Mouse (Mus musculus): ENCODE measurements around the gene Rarb. TPM values are rescaled to one million over a fixed set of nuclear protein-coding genes. Genes with fewer than 3 reads are reported as not detected.

Rarb gene
- polyA plus RNA-seq, 1 experiment = not detected

DNA sequence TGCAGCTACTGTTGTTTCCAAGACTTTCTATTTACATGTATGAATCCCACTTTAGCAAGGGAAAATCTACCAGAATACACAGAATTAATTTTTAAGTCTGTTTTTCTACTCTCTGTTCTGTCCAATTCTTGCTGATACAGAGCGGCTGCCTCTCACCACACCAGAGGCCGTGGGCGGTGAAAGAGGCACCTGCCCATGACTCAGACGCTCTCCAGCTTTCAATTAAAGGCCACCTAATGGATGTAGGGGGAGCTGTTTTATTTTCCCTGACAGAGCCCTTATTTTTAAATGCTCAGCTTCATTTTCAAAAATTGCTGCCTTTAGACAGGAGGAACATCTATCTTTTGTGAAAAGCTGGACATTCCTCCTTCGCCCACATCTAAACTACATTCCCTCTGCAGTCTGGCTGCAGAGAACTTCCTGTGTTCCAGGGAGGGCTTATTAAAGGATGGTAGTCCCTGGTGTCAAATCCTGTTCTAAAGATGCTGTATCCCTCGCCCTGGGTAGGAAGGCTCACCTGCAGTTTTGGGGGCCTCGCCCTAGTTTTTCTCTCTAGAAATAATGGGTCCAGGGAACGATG is 299.3 kb downstream of the Rarb start:
- Histone ChIP-seq H3K4me3 (ENCODE audit: insufficient read depth, low read length) (no peak overlapping the region), H3K27ac (ENCODE audit: insufficient read depth, low read depth, low read length) (no peak overlapping the region), H3K4me1 (ENCODE audit: control insufficient read depth, insufficient read depth, low read length) (no peaks in the 10 kb centered on the region)
- no peak for TF ChIP-seq POLR2A (IDR thresholded peaks at IDR 0.05; ENCODE audit: borderline replicate concordance, low read depth, low read length)
- TF ChIP-seq CTCF (IDR thresholded peaks at IDR 0.05; ENCODE audit: low read depth, low read length) = no peak

DNA sequence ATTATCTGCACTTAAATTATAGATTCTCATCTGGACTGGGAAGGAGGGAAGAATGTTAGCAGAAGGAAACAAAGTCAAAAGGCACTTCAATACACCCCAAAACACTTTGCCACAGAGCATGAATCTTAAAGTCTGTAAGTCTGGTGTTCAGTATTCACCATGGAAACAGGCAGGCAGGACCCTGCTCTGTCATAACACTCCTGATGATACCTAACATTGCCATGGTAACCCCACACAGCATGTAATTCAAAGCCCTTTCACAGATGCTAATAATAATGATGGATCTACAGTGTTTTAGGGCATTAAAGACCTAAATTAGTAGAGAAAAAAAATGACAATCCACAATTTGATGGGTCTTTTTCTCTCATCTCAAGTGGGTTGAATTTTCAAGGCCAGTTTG is 301.0 kb downstream of the Rarb start:
- H3K4me1 ChIP-seq (ENCODE audit: control insufficient read depth, insufficient read depth, low read length) = no peaks in the 10 kb centered on the region
- H3K4me3 ChIP-seq (ENCODE audit: insufficient read depth, low read length) = no peak overlapping the region
- no peak overlapping the region for H3K27ac ChIP-seq (ENCODE audit: insufficient read depth, low read depth, low read length)
- no peak for TF ChIP-seq CTCF (IDR thresholded peaks at IDR 0.05; ENCODE audit: low read depth, low read length)
- TF ChIP-seq POLR2A (IDR thresholded peaks at IDR 0.05; ENCODE audit: borderline replicate concordance, low read depth, low read length) = no peak

DNA sequence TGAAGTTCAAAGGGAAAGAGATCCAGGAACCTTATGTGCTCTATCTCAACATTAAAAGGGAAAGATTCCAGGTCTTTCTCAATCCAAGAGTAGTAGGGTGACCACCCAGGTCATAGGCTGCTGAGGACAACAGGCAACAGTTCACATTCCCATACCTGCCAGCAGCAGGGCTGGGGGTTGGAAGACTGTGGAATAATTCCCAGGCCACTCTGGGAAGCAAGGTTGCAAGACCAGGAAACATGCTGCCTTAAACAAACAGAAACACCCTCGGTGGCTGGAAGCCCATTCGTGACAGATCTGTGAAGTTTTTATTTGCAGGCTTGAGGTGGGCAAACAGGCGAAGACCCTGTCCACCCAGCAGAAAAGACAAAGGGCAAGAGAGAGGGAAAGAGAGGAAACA is 303.2 kb downstream of the Rarb start:
- TF ChIP-seq POLR2A (IDR thresholded peaks at IDR 0.05; ENCODE audit: borderline replicate concordance, low read depth, low read length) = no peak
- no peak for TF ChIP-seq CTCF (IDR thresholded peaks at IDR 0.05; ENCODE audit: low read depth, low read length)
- no peak overlapping the region for H3K27ac ChIP-seq (ENCODE audit: insufficient read depth, low read depth, low read length)
- H3K4me1 ChIP-seq (ENCODE audit: control insufficient read depth, insufficient read depth, low read length) = no peaks in the 10 kb centered on the region
- no peak overlapping the region for H3K4me3 ChIP-seq (ENCODE audit: insufficient read depth, low read length)

DNA sequence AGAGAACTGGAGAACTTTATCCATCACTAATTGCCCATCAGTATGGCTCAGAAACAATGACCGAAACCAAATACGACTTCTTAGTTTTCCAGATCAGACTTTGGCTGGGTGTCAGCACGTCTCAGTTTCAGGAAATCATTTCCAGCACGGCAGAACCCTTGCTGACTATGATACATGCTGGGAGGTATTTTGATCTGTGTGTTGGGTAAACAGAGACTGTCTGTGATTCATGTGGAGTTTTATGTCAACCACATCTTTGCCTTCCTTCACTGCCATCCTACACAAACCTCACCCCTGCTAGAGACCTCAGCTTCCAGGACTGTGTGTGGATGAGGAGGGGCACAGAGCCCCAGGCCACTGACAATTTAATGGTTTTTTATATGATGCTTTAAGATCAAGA is 308.4 kb downstream of the Rarb start:
- TF ChIP-seq CTCF (IDR thresholded peaks at IDR 0.05; ENCODE audit: low read depth, low read length) = no peak
- no peak for TF ChIP-seq POLR2A (IDR thresholded peaks at IDR 0.05; ENCODE audit: borderline replicate concordance, low read depth, low read length)
- Histone ChIP-seq H3K4me1 (ENCODE audit: control insufficient read depth, insufficient read depth, low read length) (no peaks in the 10 kb centered on the region), H3K4me3 (ENCODE audit: insufficient read depth, low read length) (no peak overlapping the region), H3K27ac (ENCODE audit: insufficient read depth, low read depth, low read length) (no peak overlapping the region)

DNA sequence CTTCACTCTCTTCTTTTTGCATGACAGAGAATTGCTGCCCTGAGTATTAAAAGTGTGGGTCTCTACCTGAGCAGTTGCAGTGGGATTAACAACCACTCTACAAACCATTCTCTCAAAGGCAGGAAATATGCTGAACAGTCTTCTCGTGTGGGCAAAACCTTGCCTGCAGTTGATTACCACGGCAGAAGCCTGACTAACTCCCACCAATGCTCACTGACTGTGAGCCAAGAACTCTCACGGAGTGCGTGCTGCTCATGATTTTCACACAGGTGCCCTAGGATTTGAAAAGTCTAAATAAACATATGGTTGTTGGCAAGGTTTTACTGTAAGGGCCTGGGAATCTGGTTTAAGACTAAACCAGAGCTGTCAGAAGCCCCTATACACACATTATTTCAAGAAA is 309.1 kb downstream of the Rarb start:
- H3K4me3 ChIP-seq (ENCODE audit: insufficient read depth, low read length) = no peak overlapping the region
- H3K4me1 ChIP-seq (ENCODE audit: control insufficient read depth, insufficient read depth, low read length) = no peaks in the 10 kb centered on the region
- H3K27ac ChIP-seq (ENCODE audit: insufficient read depth, low read depth, low read length) = no peak overlapping the region
- TF ChIP-seq CTCF (IDR thresholded peaks at IDR 0.05; ENCODE audit: low read depth, low read length) (no peak), POLR2A (IDR thresholded peaks at IDR 0.05; ENCODE audit: borderline replicate concordance, low read depth, low read length) (no peak)

DNA sequence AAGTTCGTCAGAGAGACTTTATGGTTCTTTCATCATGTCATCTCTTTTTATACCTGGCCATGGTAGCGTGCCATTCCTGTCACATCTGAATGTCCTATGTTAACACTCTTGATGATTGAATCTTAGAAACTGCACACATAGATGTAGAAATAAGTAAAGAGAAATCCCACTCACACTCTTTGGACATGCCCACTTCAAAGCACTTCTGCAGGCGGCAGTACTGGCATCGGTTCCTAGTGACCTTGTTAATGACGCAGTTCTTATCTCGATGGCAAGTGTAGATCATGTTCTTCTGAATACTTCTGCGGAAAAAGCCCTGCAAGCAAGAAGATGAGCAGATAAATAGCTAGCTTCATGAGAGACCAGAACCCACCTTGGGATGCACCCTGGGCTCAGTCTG is 310.2 kb downstream of the Rarb start:
- no peak for TF ChIP-seq POLR2A (IDR thresholded peaks at IDR 0.05; ENCODE audit: borderline replicate concordance, low read depth, low read length)
- TF ChIP-seq CTCF (IDR thresholded peaks at IDR 0.05; ENCODE audit: low read depth, low read length) = no peak
- no peak overlapping the region for H3K4me3 ChIP-seq (ENCODE audit: insufficient read depth, low read length)

DNA sequence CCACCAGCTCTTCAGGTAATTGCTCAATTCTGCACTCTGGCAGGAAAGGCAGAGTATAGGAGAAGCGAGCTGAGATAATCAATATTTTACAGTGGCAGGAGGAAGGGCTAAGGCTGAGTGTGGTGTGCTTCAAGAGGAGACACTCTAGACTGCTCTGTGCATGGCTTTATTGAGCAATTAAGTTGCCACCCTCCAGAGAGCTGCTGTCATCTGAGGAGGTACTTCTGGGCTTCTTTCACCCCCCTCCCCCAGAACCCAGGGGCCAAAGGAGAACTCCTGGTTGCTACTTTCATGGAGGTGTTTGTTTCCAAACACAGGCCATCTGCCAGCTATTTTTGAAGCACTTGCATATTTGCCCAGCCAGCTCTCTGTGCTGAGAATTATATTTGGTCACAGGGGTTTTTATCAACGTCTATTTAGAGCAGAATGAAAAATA is 321.7 kb downstream of the Rarb start:
- TF ChIP-seq POLR2A (IDR thresholded peaks at IDR 0.05; ENCODE audit: borderline replicate concordance, low read depth, low read length) (no peak), CTCF (IDR thresholded peaks at IDR 0.05; ENCODE audit: low read depth, low read length) (no peak)
- H3K4me3 ChIP-seq (ENCODE audit: insufficient read depth, low read length) = no peak overlapping the region
- H3K4me1 ChIP-seq (ENCODE audit: control insufficient read depth, insufficient read depth, low read length) = no peaks in the 10 kb centered on the region
- no peak overlapping the region for H3K27ac ChIP-seq (ENCODE audit: insufficient read depth, low read depth, low read length)

More for the DNA sequence above, 310.2 kb downstream of the Rarb start:
- H3K27ac ChIP-seq (ENCODE audit: insufficient read depth, low read depth, low read length) = no peak overlapping the region
- H3K4me1 ChIP-seq (ENCODE audit: control insufficient read depth, insufficient read depth, low read length) = no peaks in the 10 kb centered on the region

DNA sequence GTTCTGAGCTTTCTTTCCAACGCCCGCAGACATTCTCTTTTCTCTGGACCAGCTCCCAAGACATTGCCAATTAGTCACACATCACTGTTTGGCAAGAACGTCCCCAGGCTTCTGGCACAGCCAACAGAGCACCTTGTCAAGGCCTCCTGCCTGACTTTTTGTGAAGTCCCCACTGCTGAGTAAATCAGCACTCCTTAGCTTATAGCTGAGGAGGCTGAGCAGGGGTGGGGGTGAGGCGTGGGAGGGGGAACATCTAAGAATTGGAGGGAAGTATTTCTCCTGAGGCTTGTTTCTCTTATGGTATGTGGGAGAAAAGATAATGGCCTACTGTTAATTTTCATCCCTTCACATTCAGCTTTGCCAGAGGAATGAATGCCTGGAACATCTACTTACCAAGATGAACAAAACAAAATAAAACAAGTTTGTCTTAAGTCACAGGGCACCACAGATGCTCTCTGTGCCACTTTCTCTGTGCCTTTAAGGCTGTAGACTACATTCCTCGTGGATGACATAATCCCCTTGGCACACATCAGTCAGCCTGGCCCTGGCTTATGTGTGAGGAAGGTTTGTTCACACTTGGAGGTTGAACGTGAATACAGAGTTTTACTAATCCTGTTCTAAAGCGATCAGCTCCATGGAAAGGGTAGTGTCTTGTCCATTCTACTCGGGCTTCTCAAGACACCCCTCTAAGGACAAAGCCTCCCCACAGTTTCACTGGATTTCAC is 335.1 kb downstream of the Rarb start:
- TF ChIP-seq CTCF (IDR thresholded peaks at IDR 0.05; ENCODE audit: low read depth, low read length) = no peak
- H3K27ac ChIP-seq (ENCODE audit: insufficient read depth, low read depth, low read length) = no peak overlapping the region
- no peaks in the 10 kb centered on the region for H3K4me1 ChIP-seq (ENCODE audit: control insufficient read depth, insufficient read depth, low read length)
- no peak overlapping the region for H3K4me3 ChIP-seq (ENCODE audit: insufficient read depth, low read length)

DNA sequence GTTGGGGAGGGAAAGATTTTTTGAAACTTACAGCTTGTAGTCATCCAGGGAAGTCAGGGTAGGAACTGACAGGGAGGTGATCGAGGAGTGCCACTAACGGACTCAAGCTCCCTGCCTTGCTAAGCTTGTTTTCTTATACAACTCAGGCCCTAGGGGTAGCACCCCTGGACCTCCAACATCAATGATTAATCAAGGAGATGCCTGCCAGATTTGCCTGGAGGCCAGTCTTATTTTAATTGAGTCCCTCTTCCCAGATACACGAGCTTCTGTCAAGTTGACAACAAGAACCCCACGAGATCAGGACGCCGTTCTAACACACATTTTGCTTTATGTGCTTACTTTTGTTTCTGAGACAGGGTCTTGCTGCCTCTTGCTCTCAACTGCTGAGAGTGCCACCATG is 338.3 kb downstream of the Rarb start:
- no peak overlapping the region for H3K27ac ChIP-seq (ENCODE audit: insufficient read depth, low read depth, low read length)
- TF ChIP-seq CTCF (IDR thresholded peaks at IDR 0.05; ENCODE audit: low read depth, low read length) = no peak
- no peak for TF ChIP-seq POLR2A (IDR thresholded peaks at IDR 0.05; ENCODE audit: borderline replicate concordance, low read depth, low read length)

DNA sequence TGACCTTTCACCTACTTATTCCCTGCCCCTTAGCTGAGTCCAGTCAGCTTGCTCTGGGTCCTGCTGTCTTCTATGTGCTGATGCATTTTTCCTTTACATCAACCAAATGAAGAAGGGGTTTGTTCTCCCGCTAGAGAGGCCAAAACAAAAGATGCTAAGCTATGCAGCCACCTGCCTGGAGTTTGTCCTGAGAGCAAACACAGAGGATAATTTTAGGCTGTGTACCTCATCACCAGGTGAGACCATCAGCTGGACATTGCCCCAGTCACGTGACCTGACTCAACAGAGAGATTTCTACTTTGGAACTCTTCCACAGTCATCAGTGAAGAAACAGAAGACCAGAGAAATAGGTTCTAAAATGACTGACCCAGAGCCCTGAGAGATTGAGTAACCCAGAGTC is 339.4 kb downstream of the Rarb start:
- H3K4me1 ChIP-seq (ENCODE audit: control insufficient read depth, insufficient read depth, low read length) = no peaks in the 10 kb centered on the region
- TF ChIP-seq CTCF (IDR thresholded peaks at IDR 0.05; ENCODE audit: low read depth, low read length) (no peak), POLR2A (IDR thresholded peaks at IDR 0.05; ENCODE audit: borderline replicate concordance, low read depth, low read length) (no peak)
- H3K27ac ChIP-seq (ENCODE audit: insufficient read depth, low read depth, low read length) = no peak overlapping the region

More for the DNA sequence above, 338.3 kb downstream of the Rarb start:
- Histone ChIP-seq H3K4me1 (ENCODE audit: control insufficient read depth, insufficient read depth, low read length) (no peaks in the 10 kb centered on the region), H3K4me3 (ENCODE audit: insufficient read depth, low read length) (no peak overlapping the region)

More for the DNA sequence above, 339.4 kb downstream of the Rarb start:
- H3K4me3 ChIP-seq (ENCODE audit: insufficient read depth, low read length) = no peak overlapping the region
